Mouse (Mus musculus) forebrain, embryonic 16.5 days (tissue): ENCODE measurements at regions not wholly inside any gene's neighbourhood (a gene's known extent, or its start where the extent isn't known, plus 50 kb on each side); places are given as distances from the start of the nearest gene placed in this dataset.

Source experiments
- ATAC-seq: fragments of 200-750 bp; cut with Nextera tagmentation; 2 replicates; pipeline ENCODE4 v1.8.0; 2017; ENCODE audit warnings: mild to moderate bottlenecking, moderate library complexity
- H3K27ac ChIP-seq: fragments of 300-500 bp; sonication (generic); 2 replicates; pipeline ENCODE4 v1.5.1; 2014; ENCODE audit warnings: low read length, control low read depth
- H3K27me3 ChIP-seq: fragments of 300-500 bp; sonication (generic); replicated peaks from 2 replicates; pipeline ENCODE4 v1.6.1; 2014; ENCODE audit warnings: low read length; ENCODE audit not compliant: control insufficient read depth, insufficient read depth
- H3K36me3 ChIP-seq: fragments of 300-500 bp; sonication (generic); 2 replicates; pipeline ENCODE4 v1.6.1; 2014; ENCODE audit not compliant: control insufficient read depth, insufficient read depth
- H3K4me1 ChIP-seq: fragments of 300-500 bp; sonication (generic); replicated peaks from 2 replicates; pipeline ENCODE4 v1.6.1; 2014; ENCODE audit warnings: low read length; ENCODE audit not compliant: control insufficient read depth, insufficient read depth
- H3K4me2 ChIP-seq: fragments of 300-500 bp; sonication (generic); 2 replicates; pipeline ENCODE4 v1.6.1; 2014; ENCODE audit warnings: mild to moderate bottlenecking, low read length, control low read depth
- H3K4me3 ChIP-seq: fragments of 300-500 bp; sonication (generic); replicated peaks from 2 replicates; pipeline ENCODE4 v1.5.1; 2014; ENCODE audit warnings: mild to moderate bottlenecking, low read length, control low read depth
- H3K9ac ChIP-seq: fragments of 300-500 bp; sonication (generic); replicated peaks from 2 replicates; pipeline ENCODE4 v1.6.1; 2014; ENCODE audit warnings: low read depth, low read length, control low read depth
- H3K9me3 ChIP-seq: fragments of 300-500 bp; sonication (generic); 2 replicates; pipeline ENCODE4 v1.6.1; 2016; ENCODE audit warnings: low read length; ENCODE audit not compliant: control insufficient read depth
- WGBS: fragments of 180-500 bp; shearing (Covaris S2); extraction: QIAGEN DNeasy Blood & Tissue Kit; methylation state at CpG from one replicate; pipeline ENCODE4 v1.1.7; 2014; 5-methylcytosine and 5-hydroxymethylcytosine counted together

DNA sequence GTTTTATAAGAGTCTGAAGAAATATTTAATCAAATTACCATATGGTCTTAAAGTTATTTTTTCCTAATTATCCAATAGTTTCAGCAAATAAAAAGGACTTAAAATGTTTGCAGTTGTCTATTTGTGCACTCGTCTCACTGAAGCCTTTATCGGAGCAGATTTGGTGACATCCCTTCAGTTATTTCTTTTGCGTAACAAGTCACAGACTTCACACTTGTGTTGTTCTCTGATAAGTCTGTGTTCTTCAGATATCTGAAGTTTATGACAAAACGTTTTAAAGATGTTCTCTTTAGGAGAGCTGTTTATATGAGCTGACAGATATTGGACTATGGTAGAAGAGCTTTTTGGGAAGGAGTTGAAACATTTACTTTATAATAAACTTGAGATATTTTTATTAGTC lies 233.8 kb upstream of the Prdm1 start:
- no peaks in the 10 kb centered on the region for H3K27me3 ChIP-seq
- no peak overlapping the region for H3K9ac ChIP-seq
- no peak overlapping the region for H3K4me3 ChIP-seq
- WGBS, result 83% methylated on average over 4 of the region's 4 CpGs
- H3K36me3 ChIP-seq, result no peaks in the 10 kb centered on the region
- H3K4me1 ChIP-seq, result no peaks in the 10 kb centered on the region
- no peak overlapping the region for H3K27ac ChIP-seq
- H3K9me3 ChIP-seq, result no peaks in the 10 kb centered on the region
- H3K4me2 ChIP-seq, result no peak overlapping the region
- no peak for ATAC-seq

DNA sequence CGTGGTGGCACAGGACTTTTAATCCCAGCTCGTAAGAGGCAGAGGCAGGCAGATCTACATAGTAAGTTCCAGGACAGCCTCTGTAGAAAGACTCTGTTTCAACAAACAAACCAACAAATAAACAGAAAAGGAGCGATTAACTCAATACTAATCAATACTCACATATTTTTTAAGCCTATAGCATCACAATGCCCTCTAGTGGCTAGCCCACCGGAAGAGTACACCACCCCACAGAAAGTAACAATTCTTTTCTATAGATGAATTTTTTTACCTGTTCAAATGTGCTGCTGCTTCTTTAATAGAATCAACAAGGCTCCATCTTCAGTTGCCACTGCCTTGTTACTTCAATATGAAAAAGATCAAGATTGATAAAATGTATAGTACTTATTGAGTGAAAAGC lies 233.0 kb upstream of the Prdm1 start:
- no peak overlapping the region for H3K27ac ChIP-seq
- no peaks in the 10 kb centered on the region for H3K27me3 ChIP-seq
- no peaks in the 10 kb centered on the region for H3K9me3 ChIP-seq
- no peaks in the 10 kb centered on the region for H3K4me1 ChIP-seq
- WGBS, result 79% methylated on average over 4 of the region's 4 CpGs
- no peak for ATAC-seq
- H3K4me2 ChIP-seq, result no peak overlapping the region
- no peak overlapping the region for H3K4me3 ChIP-seq
- H3K9ac ChIP-seq, result no peak overlapping the region
- H3K36me3 ChIP-seq, result no peaks in the 10 kb centered on the region

DNA sequence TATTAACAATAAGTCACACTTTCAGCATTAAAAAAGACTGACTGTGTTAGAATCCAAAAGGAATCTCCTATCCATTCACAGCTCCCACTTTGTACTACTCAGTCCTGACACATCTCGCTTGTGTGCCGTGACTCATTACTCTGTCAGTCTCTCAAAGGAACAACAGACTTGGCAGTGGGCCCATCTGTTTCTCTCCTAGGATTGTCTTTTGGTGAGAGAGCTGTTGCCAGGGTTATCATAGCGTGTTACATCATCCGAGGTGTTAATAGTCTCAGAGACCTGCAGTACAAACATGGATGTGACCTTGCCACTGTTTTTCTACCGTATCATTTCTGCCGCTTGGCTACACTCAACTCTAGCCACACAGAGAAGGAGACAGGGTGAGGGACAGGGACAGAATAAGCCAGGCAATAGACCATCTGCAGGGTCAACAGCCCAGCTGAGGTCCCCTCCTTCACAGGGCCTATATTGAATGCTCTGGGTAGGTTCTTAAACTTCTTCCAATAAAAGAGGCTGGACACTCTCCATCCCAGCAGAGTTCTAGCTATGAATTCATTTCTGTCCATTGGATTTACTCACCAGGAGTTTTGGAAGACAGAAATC lies 227.2 kb upstream of the Prdm1 start:
- WGBS, result 27% methylated on average over 6 of the region's 6 CpGs
- H3K4me1 ChIP-seq, result peaks cover 4% of the 10 kb centered on the region

DNA sequence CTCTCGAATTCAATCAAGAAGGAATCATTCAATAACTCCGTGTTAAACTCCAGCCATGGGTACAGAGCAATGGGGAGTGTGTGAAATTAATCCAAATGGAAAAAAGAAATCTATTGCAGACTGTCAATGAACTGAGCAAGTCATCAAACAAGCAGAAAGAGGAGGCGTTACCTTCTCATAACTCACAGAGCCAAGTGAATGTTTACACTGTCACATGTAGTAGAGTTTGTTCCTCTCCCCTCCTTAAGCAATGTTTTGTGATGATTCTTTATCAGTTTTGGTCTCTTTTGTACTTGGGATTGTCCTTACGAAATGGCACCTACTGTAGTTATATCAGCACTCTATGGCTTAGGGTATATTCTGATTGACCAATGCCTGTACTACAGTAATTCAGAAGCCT lies 226.6 kb upstream of the Prdm1 start:
- no peaks in the 10 kb centered on the region for H3K27me3 ChIP-seq
- peaks cover 4% of the 10 kb centered on the region for H3K4me1 ChIP-seq
- H3K9me3 ChIP-seq, result no peaks in the 10 kb centered on the region
- H3K27ac ChIP-seq, result no peak overlapping the region
- no peak for ATAC-seq
- H3K4me2 ChIP-seq, result no peak overlapping the region
- H3K9ac ChIP-seq, result no peak overlapping the region
- WGBS, result 68% methylated on average over 4 of the region's 4 CpGs
- H3K36me3 ChIP-seq, result no peaks in the 10 kb centered on the region
- no peak overlapping the region for H3K4me3 ChIP-seq

More for the DNA sequence above, 227.2 kb upstream of the Prdm1 start:
- peak; percentile 80; the same call in 1 of the 2 replicates for ATAC-seq
- Histone ChIP-seq H3K4me3 (no peak overlapping the region), H3K9me3 (no peaks in the 10 kb centered on the region), H3K9ac (no peak overlapping the region), H3K4me2 (no peak overlapping the region), H3K36me3 (no peaks in the 10 kb centered on the region), H3K27ac (no peak overlapping the region), H3K27me3 (no peaks in the 10 kb centered on the region)

DNA sequence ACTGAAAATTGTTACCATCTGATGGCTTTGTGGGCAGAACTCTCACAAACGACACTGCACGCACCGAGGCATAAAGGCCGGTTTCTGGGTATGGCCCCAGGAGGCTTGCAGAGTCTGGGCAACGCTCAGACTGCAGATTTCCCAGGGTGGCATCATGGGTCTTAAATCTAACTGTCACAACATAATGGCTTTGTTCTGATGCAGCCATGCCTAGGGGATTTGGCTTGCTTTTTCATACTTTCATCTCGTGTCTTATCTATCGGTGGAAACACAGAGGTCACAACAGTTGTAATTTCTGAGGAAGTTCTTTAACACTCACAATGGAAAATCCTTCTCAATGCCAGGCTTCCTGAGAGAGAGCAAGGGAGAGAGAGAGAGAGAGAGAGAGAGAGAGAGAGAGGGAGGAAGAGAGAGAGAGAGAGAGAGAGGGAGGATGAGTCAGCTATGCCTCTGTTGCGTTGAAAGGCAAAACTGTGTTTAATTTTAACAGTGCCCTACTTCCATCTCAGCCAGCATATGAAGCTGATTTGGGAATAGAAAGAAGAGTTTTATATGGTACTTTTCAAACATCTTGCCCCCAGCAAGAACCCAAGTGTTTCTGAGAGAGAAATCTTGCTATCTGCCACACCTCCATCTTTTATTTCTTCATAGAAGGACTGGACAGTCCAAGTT lies 224.6 kb upstream of the Prdm1 start:
- no peaks in the 10 kb centered on the region for H3K27me3 ChIP-seq
- no peak for ATAC-seq
- peaks cover 4% of the 10 kb centered on the region for H3K4me1 ChIP-seq
- no peaks in the 10 kb centered on the region for H3K9me3 ChIP-seq
- 58% methylated on average over 8 of the region's 8 CpGs for WGBS
- H3K4me2 ChIP-seq, result no peak overlapping the region
- H3K9ac ChIP-seq, result no peak overlapping the region
- no peak overlapping the region for H3K4me3 ChIP-seq
- no peaks in the 10 kb centered on the region for H3K36me3 ChIP-seq
- H3K27ac ChIP-seq, result no peak overlapping the region

DNA sequence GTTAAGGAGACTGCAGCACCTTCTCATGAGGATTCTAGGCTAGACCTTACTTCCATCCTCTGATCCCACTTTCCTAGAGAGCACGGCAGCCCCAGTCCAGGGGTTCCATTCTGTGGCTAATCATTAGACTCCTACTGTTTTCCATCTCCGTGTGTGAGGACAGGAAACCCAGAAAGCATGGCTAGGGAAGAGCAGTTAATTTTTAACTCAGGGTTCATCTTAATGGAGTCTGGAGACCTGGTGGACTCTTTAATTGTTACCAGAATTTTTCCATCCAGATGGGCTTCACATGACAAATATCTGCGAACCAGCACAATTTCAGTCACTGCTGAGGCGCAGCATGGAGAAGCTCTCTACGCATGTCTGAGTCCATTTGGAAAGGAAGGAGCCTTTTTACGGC lies 222.8 kb upstream of the Prdm1 start:
- no peak for ATAC-seq
- H3K27ac ChIP-seq, result no peak overlapping the region
- H3K9me3 ChIP-seq, result no peaks in the 10 kb centered on the region
- no peak overlapping the region for H3K4me2 ChIP-seq
- no peak overlapping the region for H3K9ac ChIP-seq
- no peaks in the 10 kb centered on the region for H3K27me3 ChIP-seq
- H3K4me1 ChIP-seq, result peaks cover 4% of the 10 kb centered on the region
- WGBS, result 90% methylated on average over 6 of the region's 6 CpGs
- H3K36me3 ChIP-seq, result no peaks in the 10 kb centered on the region
- no peak overlapping the region for H3K4me3 ChIP-seq

DNA sequence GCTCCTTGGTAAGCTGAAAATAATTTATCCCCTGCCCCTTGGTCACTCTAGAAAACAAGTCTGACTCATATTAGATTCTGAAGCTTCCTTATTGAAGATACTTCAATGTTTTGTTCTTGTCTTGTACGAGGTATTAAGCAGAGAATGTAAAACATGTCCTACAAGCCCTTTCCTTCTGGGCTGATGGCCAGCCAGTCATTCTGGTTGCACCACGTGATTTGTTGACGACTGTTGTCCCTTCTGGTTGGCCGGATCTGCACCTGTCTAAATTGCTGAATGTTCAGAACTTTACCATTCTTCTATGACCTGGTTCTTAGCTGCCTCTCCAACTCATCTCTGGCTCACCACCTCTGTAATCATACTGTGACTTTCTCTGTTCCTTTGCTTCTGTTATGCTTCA lies 220.9 kb upstream of the Prdm1 start:
- no peak overlapping the region for H3K4me3 ChIP-seq
- 66% methylated on average over 4 of the region's 4 CpGs for WGBS
- H3K9me3 ChIP-seq, result no peaks in the 10 kb centered on the region
- ATAC-seq, result no peak
- H3K4me1 ChIP-seq, result no peaks in the 10 kb centered on the region
- H3K27ac ChIP-seq, result no peak overlapping the region
- no peak overlapping the region for H3K9ac ChIP-seq
- H3K4me2 ChIP-seq, result no peak overlapping the region
- H3K36me3 ChIP-seq, result no peaks in the 10 kb centered on the region
- H3K27me3 ChIP-seq, result no peaks in the 10 kb centered on the region

DNA sequence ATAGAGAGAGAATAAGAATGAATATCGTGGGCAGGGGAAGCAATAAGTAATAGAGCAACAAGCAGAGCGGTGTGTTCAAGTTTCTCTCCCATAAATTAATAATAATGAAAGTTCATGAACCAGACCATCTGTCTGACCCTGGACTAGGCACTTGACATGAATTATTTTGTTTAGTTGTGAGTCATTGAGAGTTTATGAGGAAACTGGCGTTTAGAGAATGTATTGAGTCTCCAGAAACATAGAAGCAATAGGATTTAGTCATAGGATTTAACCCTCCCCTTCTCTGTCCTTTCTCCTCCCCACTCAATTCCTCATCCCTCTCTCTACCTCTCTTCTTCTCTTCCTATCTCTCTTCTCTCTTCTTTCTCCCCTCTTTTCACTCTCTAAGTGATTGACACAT lies 219.1 kb upstream of the Prdm1 start:
- no peak for ATAC-seq
- no peaks in the 10 kb centered on the region for H3K4me1 ChIP-seq

DNA sequence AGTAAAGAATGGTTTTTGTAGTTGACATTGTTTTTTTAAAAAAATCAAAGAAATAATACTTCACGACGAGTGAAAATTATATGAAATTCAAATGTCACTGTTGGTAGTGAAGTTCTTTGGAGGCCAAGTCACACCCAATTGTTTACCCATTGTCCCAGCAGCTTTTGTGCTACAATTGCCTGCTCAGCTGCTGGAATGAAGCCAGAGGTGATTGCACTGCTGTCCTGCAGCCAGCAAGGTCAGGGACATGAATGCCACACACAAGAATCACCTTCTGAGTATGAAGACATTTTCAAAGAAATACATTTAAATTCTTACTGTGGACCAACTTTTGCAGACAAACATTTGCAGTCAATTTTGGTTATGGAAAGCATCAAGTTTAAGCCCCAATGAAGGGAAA lies 215.9 kb upstream of the Prdm1 start:
- H3K27ac ChIP-seq, result no peak overlapping the region
- ATAC-seq, result no peak
- H3K9ac ChIP-seq, result no peak overlapping the region
- no peaks in the 10 kb centered on the region for H3K9me3 ChIP-seq
- no peaks in the 10 kb centered on the region for H3K36me3 ChIP-seq
- H3K4me3 ChIP-seq, result no peak overlapping the region
- H3K4me1 ChIP-seq, result no peaks in the 10 kb centered on the region
- H3K4me2 ChIP-seq, result no peak overlapping the region
- H3K27me3 ChIP-seq, result no peaks in the 10 kb centered on the region
- 44% methylated on average over 2 of the region's 2 CpGs for WGBS

More for the DNA sequence above, 219.1 kb upstream of the Prdm1 start:
- no peaks in the 10 kb centered on the region for H3K36me3 ChIP-seq
- H3K27me3 ChIP-seq, result no peaks in the 10 kb centered on the region
- no peak overlapping the region for H3K4me2 ChIP-seq
- WGBS, result 82% methylated on average over 3 of the region's 3 CpGs
- no peaks in the 10 kb centered on the region for H3K9me3 ChIP-seq
- H3K9ac ChIP-seq, result no peak overlapping the region
- H3K4me3 ChIP-seq, result no peak overlapping the region
- H3K27ac ChIP-seq, result no peak overlapping the region

DNA sequence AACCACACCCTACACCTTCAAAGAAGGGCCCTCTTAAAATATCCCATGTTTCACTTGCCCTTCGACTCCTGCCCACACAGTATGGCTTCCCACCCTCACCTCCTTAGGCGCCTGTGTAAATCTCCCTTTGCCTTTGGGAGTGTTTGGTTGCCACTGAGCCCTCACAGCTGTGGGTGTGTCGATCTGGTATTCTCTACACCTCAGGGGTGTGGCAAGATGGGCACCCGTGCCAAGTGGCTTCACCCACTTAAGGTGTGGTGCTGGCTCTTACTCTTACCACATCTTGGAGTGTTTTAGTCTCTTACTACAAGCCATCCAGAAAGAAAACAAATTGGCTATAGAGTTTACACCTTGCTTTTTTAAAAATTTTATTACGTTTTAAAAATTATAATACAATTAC lies 205.3 kb upstream of the Prdm1 start:
- H3K36me3 ChIP-seq, result no peaks in the 10 kb centered on the region
- H3K9me3 ChIP-seq, result no peaks in the 10 kb centered on the region
- ATAC-seq, result no peak
- H3K4me1 ChIP-seq, result no peaks in the 10 kb centered on the region
- H3K27me3 ChIP-seq, result no peaks in the 10 kb centered on the region
- WGBS, result 88% methylated on average over 5 of the region's 5 CpGs
- H3K4me2 ChIP-seq, result no peak overlapping the region
- H3K9ac ChIP-seq, result no peak overlapping the region
- H3K27ac ChIP-seq, result no peak overlapping the region
- no peak overlapping the region for H3K4me3 ChIP-seq
